Mouse (Mus musculus) intestine, embryonic 14.5 days (tissue): ENCODE data around the gene Plk3. TPM values are rescaled to one million over a fixed set of nuclear protein-coding genes. Genes with fewer than 3 reads are reported as not detected.

Source experiments
- ATAC-seq: fragments of 200-750 bp; cut with Nextera tagmentation; replicated peaks from 2 replicates; pipeline ENCODE4 v1.8.0; 2017; ENCODE audit warnings: low read depth, moderate number of reproducible peaks, moderate TSS enrichment, moderate library complexity; ENCODE audit not compliant: low FRiP score, low TSS enrichment
- DNase-seq: peaks from one replicate; pipeline ENCODE4 v3.0.0-alpha.2; 2018; ENCODE audit warnings: low spot score
- H3K27ac ChIP-seq: fragments of 300-500 bp; sonication (generic); 2 replicates; pipeline ENCODE4 v1.5.1; 2014; ENCODE audit warnings: low read depth, mild to moderate bottlenecking, control low read depth
- H3K27me3 ChIP-seq: fragments of 300-500 bp; sonication (generic); replicated peaks from 2 replicates; pipeline ENCODE4 v1.6.1; 2014; ENCODE audit warnings: low read length, control low read depth; ENCODE audit not compliant: control insufficient read depth, insufficient read depth
- H3K36me3 ChIP-seq: fragments of 300-500 bp; sonication (generic); 2 replicates; pipeline ENCODE4 v1.6.1; 2014; ENCODE audit warnings: low read length, control low read depth; ENCODE audit not compliant: control insufficient read depth, insufficient read depth
- H3K4me1 ChIP-seq: fragments of 300-500 bp; sonication (generic); replicated peaks from 2 replicates; pipeline ENCODE4 v1.6.1; 2014; ENCODE audit warnings: low read length, control low read depth, mixed read lengths; ENCODE audit not compliant: control insufficient read depth, insufficient read depth
- H3K4me2 ChIP-seq: fragments of 300-500 bp; sonication (generic); 2 replicates; pipeline ENCODE4 v1.6.1; 2014; ENCODE audit warnings: low read length
- H3K4me3 ChIP-seq: fragments of 300-500 bp; sonication (generic); 2 replicates; pipeline ENCODE4 v1.5.1; 2014; ENCODE audit warnings: low read depth, low read length, control low read depth, mixed read lengths
- H3K9ac ChIP-seq: fragments of 300-500 bp; sonication (generic); 2 replicates; pipeline ENCODE4 v1.6.1; 2014; ENCODE audit warnings: mild to moderate bottlenecking, low read length
- H3K9me3 ChIP-seq: fragments of 300-500 bp; sonication (generic); 2 replicates; pipeline ENCODE4 v1.6.1; 2016; ENCODE audit warnings: low read length, control low read depth; ENCODE audit not compliant: control insufficient read depth
- WGBS: fragments of 180-500 bp; shearing (Covaris S2); extraction: QIAGEN DNeasy Blood & Tissue Kit; methylation state at CpG from one replicate; pipeline ENCODE4 v1.1.7; 2014; 5-methylcytosine and 5-hydroxymethylcytosine counted together
- polyA plus RNA-seq: library from polyadenylated mRNA; unstranded; fragments of >200 nt; fragmentation: Nextera tagmentation; extraction: Ambion mirVana; gene quantifications from 2 replicates; pipeline ENCODE4 v1.2.1, GENCODE M21; 2014

The Plk3 gene
- polyA plus RNA-seq, 1 experiment from 2014 or later, result 3.7 TPM

DNA sequence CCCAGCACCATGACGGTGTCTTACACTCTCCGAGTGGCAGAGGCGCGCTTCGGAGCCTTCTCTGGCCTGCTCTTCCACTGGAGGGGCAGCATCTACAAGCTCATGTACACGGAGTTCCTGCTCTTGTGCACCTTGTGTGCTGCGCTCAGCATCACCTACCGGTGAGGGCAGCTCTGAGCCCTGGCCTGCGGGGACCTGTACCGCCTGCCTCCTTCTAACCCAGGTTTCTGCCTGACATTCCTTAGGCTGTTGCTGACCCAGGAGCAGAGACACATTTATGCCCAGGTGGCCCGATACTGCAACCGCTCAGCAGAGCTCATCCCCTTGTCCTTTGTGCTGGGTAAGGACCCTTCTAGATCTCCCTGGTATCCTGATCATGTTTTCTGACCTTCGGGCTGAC is 11.5 kb upstream of the Plk3 start:
- Histone ChIP-seq H3K4me1 (no peaks in the 10 kb centered on the region), H3K9ac (no peak overlapping the region), H3K4me2 (no peak overlapping the region), H3K4me3 (no peak overlapping the region), H3K27ac (no peak overlapping the region), H3K27me3 (no peaks in the 10 kb centered on the region), H3K36me3 (peaks cover 12% of the 10 kb centered on the region), H3K9me3 (no peaks in the 10 kb centered on the region)
- WGBS, result 90% methylated on average over 13 of the region's 13 CpGs
- no peak for ATAC-seq
- no peak for DNase-seq

DNA sequence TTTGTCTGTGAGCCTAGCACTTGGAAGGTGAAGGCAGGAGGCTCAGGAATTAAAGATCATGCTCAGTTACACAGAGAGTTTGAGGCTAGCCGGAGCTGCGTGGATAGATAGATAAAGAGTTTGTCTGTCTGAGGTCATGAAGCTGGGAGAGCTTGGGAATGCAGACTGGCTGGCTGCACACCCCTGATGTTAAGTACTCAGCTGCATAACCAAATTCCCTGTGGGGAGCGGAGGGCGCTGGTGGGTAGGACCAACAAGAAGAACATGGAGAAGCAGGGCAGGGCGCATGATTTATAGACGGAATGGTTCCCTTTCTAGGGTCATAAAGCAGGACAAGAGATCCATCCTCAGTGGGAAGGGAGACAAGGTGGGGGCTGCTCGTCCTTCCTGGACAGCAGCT is 9.3 kb upstream of the Plk3 start:
- H3K4me2 ChIP-seq, result no peak overlapping the region
- no peaks in the 10 kb centered on the region for H3K4me1 ChIP-seq
- H3K27me3 ChIP-seq, result no peaks in the 10 kb centered on the region
- no peak overlapping the region for H3K27ac ChIP-seq
- H3K9me3 ChIP-seq, result no peaks in the 10 kb centered on the region
- H3K36me3 ChIP-seq, result no peaks in the 10 kb centered on the region
- 31% methylated on average over 7 of the region's 7 CpGs for WGBS
- ATAC-seq, result no peak
- no peak for DNase-seq
- no peak overlapping the region for H3K4me3 ChIP-seq
- no peak overlapping the region for H3K9ac ChIP-seq

DNA sequence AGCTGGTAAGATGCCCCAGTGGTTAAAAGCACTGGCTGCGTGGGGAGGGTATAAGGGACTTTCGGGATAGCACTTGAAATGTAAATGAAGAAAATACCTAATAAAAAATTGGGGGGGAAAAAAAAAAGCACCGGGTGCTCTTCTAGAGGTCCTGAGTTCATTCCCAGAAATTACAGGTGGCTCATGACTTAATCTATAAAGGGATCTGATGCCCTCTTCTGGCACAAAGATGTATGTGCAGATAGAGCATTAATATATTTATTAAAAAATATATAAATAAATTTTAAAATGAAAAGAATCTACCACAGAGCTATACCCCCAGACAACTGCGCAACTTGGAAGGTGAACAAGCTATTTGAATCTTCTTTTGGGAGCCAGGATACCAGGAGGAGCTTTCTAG is 6.8 kb upstream of the Plk3 start:
- WGBS, result 30% methylated on average over 4 of the region's 4 CpGs
- no peak overlapping the region for H3K9ac ChIP-seq
- no peaks in the 10 kb centered on the region for H3K27me3 ChIP-seq
- H3K36me3 ChIP-seq, result no peaks in the 10 kb centered on the region
- no peak overlapping the region for H3K4me2 ChIP-seq
- no peak overlapping the region for H3K27ac ChIP-seq
- ATAC-seq (no peak), DNase-seq (no peak)
- H3K4me3 ChIP-seq, result no peak overlapping the region
- H3K4me1 ChIP-seq, result no peaks in the 10 kb centered on the region
- H3K9me3 ChIP-seq, result no peaks in the 10 kb centered on the region

GRCm38 (mm10) chr4:117139217-117139612 is 5.5 kb upstream of the Plk3 start:
- no peaks in the 10 kb centered on the region for H3K9me3 ChIP-seq
- no peak overlapping the region for H3K4me3 ChIP-seq
- DNase-seq (no peak), ATAC-seq (no peak)
- no peaks in the 10 kb centered on the region for H3K27me3 ChIP-seq
- H3K36me3 ChIP-seq, result no peaks in the 10 kb centered on the region
- 5% methylated on average over 2 of the region's 2 CpGs for WGBS
- H3K4me2 ChIP-seq, result no peak overlapping the region
- 0 out of 2 replicates have a peak, but pooled peaks cover under 1% of the 10 kb centered on the region for H3K4me1 ChIP-seq
- no peak overlapping the region for H3K27ac ChIP-seq
- no peak overlapping the region for H3K9ac ChIP-seq

DNA sequence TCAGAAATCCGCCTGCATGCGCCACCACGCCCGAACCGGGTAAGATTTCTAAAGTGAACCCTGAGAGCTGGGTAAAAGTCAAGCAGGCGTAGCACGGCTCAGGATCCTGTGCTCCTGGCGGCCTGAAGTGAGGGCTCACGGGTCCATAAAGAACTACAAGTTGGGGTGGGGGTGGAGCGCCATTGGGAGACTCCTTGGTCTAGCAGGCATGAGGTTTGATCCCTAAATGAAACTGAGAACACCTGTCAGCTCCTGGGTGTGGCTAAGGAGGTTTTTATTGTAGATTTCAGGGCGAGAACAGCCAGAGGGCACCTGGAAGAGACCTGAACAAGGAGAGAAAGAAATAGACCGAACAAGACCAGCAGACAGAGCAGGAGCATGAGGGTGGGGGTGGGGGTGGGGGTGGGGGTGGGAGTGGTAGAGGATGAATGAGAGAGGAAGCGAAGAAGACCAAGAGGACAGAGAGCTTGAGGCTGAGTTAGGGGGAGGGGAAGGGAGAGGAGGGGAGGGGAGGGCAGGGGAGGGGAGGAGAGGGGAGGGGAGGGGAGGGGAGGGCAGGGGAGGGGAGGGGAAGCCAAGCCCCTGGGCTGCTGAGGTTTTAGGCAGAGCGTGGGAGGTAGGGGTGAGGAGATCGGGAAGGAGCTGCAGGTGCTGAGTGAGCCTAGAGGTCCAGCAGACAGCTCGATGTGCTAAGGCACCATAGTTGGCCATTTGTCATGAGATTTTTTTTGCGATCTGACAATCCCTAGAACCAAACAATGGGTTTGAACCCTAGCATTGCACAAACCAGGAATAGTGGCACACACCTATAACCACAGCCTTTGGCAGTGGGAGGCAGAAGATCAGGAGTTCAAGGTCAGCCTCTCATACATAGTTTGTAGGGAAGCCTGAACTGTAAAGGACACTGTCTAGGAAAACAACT is 4.8 kb upstream of the Plk3 start:
- Histone ChIP-seq H3K4me2 (no peak overlapping the region), H3K9ac (no peak overlapping the region), H3K36me3 (no peaks in the 10 kb centered on the region), H3K4me1 (0 out of 2 replicates have a peak, but pooled peaks cover 3% of the 10 kb centered on the region), H3K4me3 (no peak overlapping the region), H3K27ac (no peak overlapping the region), H3K9me3 (no peaks in the 10 kb centered on the region), H3K27me3 (no peaks in the 10 kb centered on the region)
- ATAC-seq (no peak), DNase-seq (no peak)
- WGBS, result 65% methylated on average over 16 of the region's 17 CpGs

- Histone ChIP-seq H3K4me2 (no peak overlapping the region), H3K4me3 (no peak overlapping the region), H3K27me3 (peaks cover 20% of the 10 kb centered on the region), H3K36me3 (no peaks in the 10 kb centered on the region), H3K9ac (no peak overlapping the region), H3K4me1 (0 out of 2 replicates have a peak, but pooled peaks cover 10% of the 10 kb centered on the region), H3K27ac (peak overlapping the region; percentile 51; the same call in 1 of the 2 replicates), H3K9me3 (no peaks in the 10 kb centered on the region)
- no peak for DNase-seq
- WGBS, result 19% methylated on average over 8 of the region's 8 CpGs
- peak; percentile 73 for ATAC-seq
Observed at GRCm38 (mm10) chr4:117136034-117136433, 2.3 kb upstream of the Plk3 start.

GRCm38 (mm10) chr4:117134601-117134995 is 835 bp upstream of the Plk3 start:
- 35% methylated on average over 2 of the region's 2 CpGs for WGBS
- H3K4me2 ChIP-seq, result no peak overlapping the region; the same call in 1 of the 2 replicates

GRCm38 (mm10) chr4:117133366-117133796 is 382 bp downstream of the Plk3 start:
- 0 out of 2 replicates have a peak overlapping the region, but pooled peaks have one; percentile 11 for H3K27ac ChIP-seq
- ATAC-seq (peak; percentile 4), DNase-seq (no peak)
- H3K4me2 ChIP-seq, result peak overlapping the region; percentile 98
- H3K4me1 ChIP-seq, result 0 out of 2 replicates have a peak, but pooled peaks cover 10% of the 10 kb centered on the region
- peaks cover 20% of the 10 kb centered on the region for H3K27me3 ChIP-seq
- H3K9me3 ChIP-seq, result no peaks in the 10 kb centered on the region
- under 1% methylated on average over 42 of the region's 42 CpGs for WGBS
- H3K9ac ChIP-seq, result peak overlapping the region; percentile 75
- H3K4me3 ChIP-seq, result peak overlapping the region; percentile 82
- no peaks in the 10 kb centered on the region for H3K36me3 ChIP-seq

More at GRCm38 (mm10) chr4:117134601-117134995, 835 bp upstream of the Plk3 start:
- peaks cover 20% of the 10 kb centered on the region for H3K27me3 ChIP-seq
- H3K4me1 ChIP-seq, result 0 out of 2 replicates have a peak, but pooled peaks cover 10% of the 10 kb centered on the region
- H3K36me3 ChIP-seq, result no peaks in the 10 kb centered on the region
- no peak for ATAC-seq
- H3K4me3 ChIP-seq, result no peak overlapping the region
- H3K27ac ChIP-seq, result no peak overlapping the region
- no peak for DNase-seq
- no peaks in the 10 kb centered on the region for H3K9me3 ChIP-seq
- H3K9ac ChIP-seq, result no peak overlapping the region
